Mouse (Mus musculus): ENCODE data around the gene Rnaseh2c. TPM values are rescaled to one million over a fixed set of nuclear protein-coding genes. Genes with fewer than 3 reads are reported as not detected.

Rnaseh2c gene
- total and polyA plus RNA-seq, 2 experiments, result 51.4 to 56.3 TPM

GRCm38 (mm10) chr19:5559631-5560456, 41.8 kb upstream of the Rnaseh2c start:
- H3K9ac ChIP-seq (ENCODE audit: low read depth, low read length), result no peak overlapping the region
- TF ChIP-seq CTCF (IDR thresholded peaks at IDR 0.05; ENCODE audit: low read depth, low read length) (no peak), POLR2A (IDR thresholded peaks at IDR 0.05; ENCODE audit: extremely low read depth, insufficient read depth, low read length) (no peak)
- H3K27me3 ChIP-seq (ENCODE audit: control insufficient read depth, insufficient read depth, low read length), result peaks cover 25% of the 10 kb centered on the region

GRCm38 (mm10) chr19:5560457-5561041, 41.1 kb upstream of the Rnaseh2c start, which contains the start of gene Ovol1:
Ovol1 (minus strand) TSS chr19:5560646.
- Histone ChIP-seq H3K4me1 (ENCODE audit: control insufficient read depth, insufficient read depth, low read length) (peaks cover 6% of the 10 kb centered on the region), H3K9ac (ENCODE audit: low read depth, low read length) (no peak within 1 kb of the TSS), H3K36me3 (ENCODE audit: control insufficient read depth, insufficient read depth, low read length) (no peaks in the 10 kb centered on the region), H3K27me3 (ENCODE audit: control insufficient read depth, insufficient read depth, low read length) (peaks cover 25% of the 10 kb centered on the region), H3K79me2 (ENCODE audit: control insufficient read depth, insufficient read depth, low read length) (no peaks in the 10 kb centered on the region), H3K4me3 (ENCODE audit: insufficient read depth, low read depth, low read length) (peak within 1 kb of the TSS; percentile 13; the same call in 1 of the 2 replicates), H3K27ac (replicated peaks; ENCODE audit: insufficient read depth, low read depth, low read length) (no peak within 1 kb of the TSS)
- 2% methylated on average over 57 of the region's 57 CpGs for WGBS
- no peak for TF ChIP-seq CTCF (IDR thresholded peaks at IDR 0.05; ENCODE audit: low read depth, low read length)
- TF ChIP-seq POLR2A (IDR thresholded peaks at IDR 0.05; ENCODE audit: extremely low read depth, insufficient read depth, low read length), result no peak
- DNase-seq (ENCODE audit: extremely low read depth, low read depth, low spot score), result no peak

More at GRCm38 (mm10) chr19:5559631-5560456, 41.8 kb upstream of the Rnaseh2c start:
- Histone ChIP-seq H3K27ac (replicated peaks; ENCODE audit: insufficient read depth, low read depth, low read length) (no peak overlapping the region), H3K79me2 (ENCODE audit: control insufficient read depth, insufficient read depth, low read length) (no peaks in the 10 kb centered on the region), H3K4me3 (ENCODE audit: insufficient read depth, low read depth, low read length) (peak overlapping the region; percentile 13; the same call in 1 of the 2 replicates), H3K36me3 (ENCODE audit: control insufficient read depth, insufficient read depth, low read length) (no peaks in the 10 kb centered on the region), H3K4me1 (ENCODE audit: control insufficient read depth, insufficient read depth, low read length) (peaks cover 6% of the 10 kb centered on the region)
- WGBS, result 2% methylated on average over 69 of the region's 69 CpGs
- no peak for DNase-seq (ENCODE audit: extremely low read depth, low read depth, low spot score)

GRCm38 (mm10) chr19:5561252-5561790, 40.4 kb upstream of the Rnaseh2c start:
- Histone ChIP-seq H3K36me3 (ENCODE audit: control insufficient read depth, insufficient read depth, low read length) (no peaks in the 10 kb centered on the region), H3K4me3 (ENCODE audit: insufficient read depth, low read depth, low read length) (no peak overlapping the region), H3K27me3 (ENCODE audit: control insufficient read depth, insufficient read depth, low read length) (peaks cover 25% of the 10 kb centered on the region), H3K79me2 (ENCODE audit: control insufficient read depth, insufficient read depth, low read length) (no peaks in the 10 kb centered on the region), H3K4me1 (ENCODE audit: control insufficient read depth, insufficient read depth, low read length) (peaks cover 6% of the 10 kb centered on the region), H3K9ac (ENCODE audit: low read depth, low read length) (no peak overlapping the region), H3K27ac (replicated peaks; ENCODE audit: insufficient read depth, low read depth, low read length) (no peak overlapping the region)
- TF ChIP-seq POLR2A (IDR thresholded peaks at IDR 0.05; ENCODE audit: extremely low read depth, insufficient read depth, low read length) (no peak), CTCF (IDR thresholded peaks at IDR 0.05; ENCODE audit: low read depth, low read length) (no peak)
- 24% methylated on average over 10 of the region's 10 CpGs for WGBS
- DNase-seq (ENCODE audit: extremely low read depth, low read depth, low spot score), result peak; percentile 5

GRCm38 (mm10) chr19:5561886-5562285, 39.8 kb upstream of the Rnaseh2c start:
- H3K4me1 ChIP-seq (ENCODE audit: control insufficient read depth, insufficient read depth, low read length), result peaks cover 7% of the 10 kb centered on the region
- no peaks in the 10 kb centered on the region for H3K79me2 ChIP-seq (ENCODE audit: control insufficient read depth, insufficient read depth, low read length)
- H3K36me3 ChIP-seq (ENCODE audit: control insufficient read depth, insufficient read depth, low read length), result no peaks in the 10 kb centered on the region
- 52% methylated on average over 3 of the region's 3 CpGs for WGBS
- H3K27me3 ChIP-seq (ENCODE audit: control insufficient read depth, insufficient read depth, low read length), result peaks cover 25% of the 10 kb centered on the region
- TF ChIP-seq POLR2A (IDR thresholded peaks at IDR 0.05; ENCODE audit: extremely low read depth, insufficient read depth, low read length), result no peak
- TF ChIP-seq CTCF (IDR thresholded peaks at IDR 0.05; ENCODE audit: low read depth, low read length), result no peak
- no peak overlapping the region for H3K4me3 ChIP-seq (ENCODE audit: insufficient read depth, low read depth, low read length)
- no peak overlapping the region for H3K27ac ChIP-seq (replicated peaks; ENCODE audit: insufficient read depth, low read depth, low read length)
- no peak for DNase-seq (ENCODE audit: extremely low read depth, low read depth, low spot score)
- H3K9ac ChIP-seq (ENCODE audit: low read depth, low read length), result no peak overlapping the region

GRCm38 (mm10) chr19:5562776-5563175, 38.9 kb upstream of the Rnaseh2c start:
- TF ChIP-seq POLR2A (IDR thresholded peaks at IDR 0.05; ENCODE audit: extremely low read depth, insufficient read depth, low read length) (no peak), CTCF (IDR thresholded peaks at IDR 0.05; ENCODE audit: low read depth, low read length) (no peak)
- Histone ChIP-seq H3K79me2 (ENCODE audit: control insufficient read depth, insufficient read depth, low read length) (no peaks in the 10 kb centered on the region), H3K27me3 (ENCODE audit: control insufficient read depth, insufficient read depth, low read length) (peaks cover 25% of the 10 kb centered on the region), H3K4me1 (ENCODE audit: control insufficient read depth, insufficient read depth, low read length) (peaks cover 8% of the 10 kb centered on the region), H3K36me3 (ENCODE audit: control insufficient read depth, insufficient read depth, low read length) (no peaks in the 10 kb centered on the region), H3K27ac (replicated peaks; ENCODE audit: insufficient read depth, low read depth, low read length) (no peak overlapping the region), H3K9ac (ENCODE audit: low read depth, low read length) (no peak overlapping the region), H3K4me3 (ENCODE audit: insufficient read depth, low read depth, low read length) (no peak overlapping the region)
- WGBS, result 94% methylated on average over 10 of the region's 10 CpGs
- no peak for DNase-seq (ENCODE audit: extremely low read depth, low read depth, low spot score)

Measured in liver, adult 2 months (tissue).